Mouse (Mus musculus) CH12.LX (cell line): Measurements from ENCODE around the gene Tsen2. TPM values are rescaled to one million over a fixed set of nuclear protein-coding genes. Genes with fewer than 3 reads are reported as not detected.

Experiments used
- DNase-seq: peaks from one replicate; pipeline ENCODE4 v3.0.0-alpha.2; 2013; ENCODE audit errors: extremely low read depth
- H3K27ac ChIP-seq: 2 replicates; pipeline ENCODE4 v1.5.1; 2012; ENCODE audit warnings: low read depth, mild to moderate bottlenecking, control low read depth, moderate library complexity; ENCODE audit not compliant: insufficient read depth
- H3K27me3 ChIP-seq: replicated peaks from 2 replicates; pipeline ENCODE3; 2012; ENCODE audit warnings: inconsistent platforms
- H3K36me3 ChIP-seq, 2 experiments: replicated peaks in 1 of 2; 2 replicates each; pipeline versions ENCODE3 to v1.6.1; 2012; ENCODE audit warnings: inconsistent platforms in 1 of 2, low read length in 1 of 2, mild to moderate bottlenecking in 1 of 2, mixed read lengths in 1 of 2, moderate library complexity in 1 of 2; ENCODE audit not compliant: control insufficient read depth in 1 of 2, insufficient read depth in 1 of 2
- H3K4me1 ChIP-seq, 2 experiments: 2 replicates each; pipeline ENCODE4 v1.6.1; 2012; ENCODE audit warnings: inconsistent platforms in 1 of 2, moderate library complexity in 1 of 2; ENCODE audit not compliant: insufficient read depth in 2 of 2, control insufficient read depth in 1 of 2
- H3K4me2 ChIP-seq: 2 replicates; pipeline ENCODE4 v1.6.1; 2012; ENCODE audit warnings: low read depth, mild to moderate bottlenecking, control low read depth; ENCODE audit not compliant: poor library complexity, insufficient read depth, severe bottlenecking
- H3K4me3 ChIP-seq, 3 experiments: fragments of 150-350 bp in 1 of 3; sonication (generic) in 1 of 3; replicated peaks in 1 of 3; 2 replicates each; pipeline versions ENCODE3 to v1.5.1; 2011 to 2012; ENCODE audit warnings: low read depth in 2 of 3, low read length in 2 of 3, mild to moderate bottlenecking in 2 of 3, moderate library complexity in 2 of 3, control low read depth in 1 of 3, improper control_type of control experiment in 1 of 3, inconsistent platforms in 1 of 3, mixed read lengths in 1 of 3; ENCODE audit not compliant: poor library complexity in 1 of 3
- H3K79me2 ChIP-seq: replicated peaks from 2 replicates; pipeline ENCODE4 v1.6.1; 2012; ENCODE audit warnings: mild to moderate bottlenecking, moderate library complexity; ENCODE audit not compliant: control insufficient read depth, poor library complexity, insufficient read depth, severe bottlenecking; ENCODE audit errors: extremely low read depth
- H3K9ac ChIP-seq: 2 replicates; pipeline ENCODE4 v1.6.1; 2012; ENCODE audit warnings: low read depth, mild to moderate bottlenecking, control low read depth, moderate library complexity; ENCODE audit not compliant: insufficient read depth
- H3K9me3 ChIP-seq: replicated peaks from 2 replicates; pipeline ENCODE3; 2012; ENCODE audit warnings: low read length, inconsistent platforms, mixed read lengths
- BHLHE40 ChIP-seq: IDR thresholded peaks from 2 replicates; pipeline ENCODE4 v1.6.1; 2011; ENCODE audit warnings: mild to moderate bottlenecking, low read depth, low read length, improper control_type of control experiment
- CHD2 ChIP-seq: IDR thresholded peaks from 2 replicates; pipeline ENCODE4 v1.6.1; 2011; ENCODE audit warnings: low read length, improper control_type of control experiment
- CTCF ChIP-seq, 2 experiments: IDR thresholded peaks in 1 of 2; conservative IDR thresholded peaks in 1 of 2; 2 replicates each; pipeline ENCODE4 v1.5.1; 2011 to 2012; ENCODE audit warnings: low read depth in 2 of 2, low read length in 2 of 2, improper control_type of control experiment in 1 of 2, inconsistent platforms in 1 of 2, mild to moderate bottlenecking in 1 of 2, moderate library complexity in 1 of 2
- E2F4 ChIP-seq: IDR thresholded peaks from 2 replicates; pipeline ENCODE4 v1.6.1; 2011; ENCODE audit warnings: low read depth, low read length, improper control_type of control experiment; ENCODE audit not compliant: insufficient replicate concordance
- HCFC1 ChIP-seq: IDR thresholded peaks from 2 replicates; pipeline ENCODE4 v1.6.1; 2012; ENCODE audit warnings: low read depth, mild to moderate bottlenecking, inconsistent platforms, low read length, improper control_type of control experiment
- JUND ChIP-seq: conservative IDR thresholded peaks from 2 replicates; pipeline ENCODE4 v1.6.1; 2011; ENCODE audit warnings: low read depth, low read length, improper control_type of control experiment
- KAT2A ChIP-seq: IDR thresholded peaks from 2 replicates; pipeline ENCODE4 v1.6.1; 2012; ENCODE audit warnings: low read length, improper control_type of control experiment, inconsistent platforms; ENCODE audit not compliant: insufficient replicate concordance
- MAX ChIP-seq: IDR thresholded peaks from 2 replicates; pipeline ENCODE4 v1.6.1; 2011; ENCODE audit warnings: low read length, improper control_type of control experiment
- MAZ ChIP-seq: IDR thresholded peaks from 2 replicates; pipeline ENCODE4 v1.6.1; 2012; ENCODE audit warnings: low read depth, mild to moderate bottlenecking, inconsistent platforms, low read length, improper control_type of control experiment, moderate library complexity
- NRF1 ChIP-seq: IDR thresholded peaks from 2 replicates; pipeline ENCODE4 v1.6.1; 2014; ENCODE audit warnings: low read depth, mild to moderate bottlenecking, inconsistent platforms, low read length, improper control_type of control experiment, moderate library complexity
- PAX5 ChIP-seq: IDR thresholded peaks from 2 replicates; pipeline ENCODE4 v1.6.1; 2012; ENCODE audit warnings: low read length, inconsistent platforms, mixed read lengths
- POLR2AphosphoS2 ChIP-seq: IDR thresholded peaks from 2 replicates; pipeline ENCODE4 v1.6.1; 2011; ENCODE audit warnings: low read depth, low read length, improper control_type of control experiment
- RAD21 ChIP-seq: IDR thresholded peaks from 2 replicates; pipeline ENCODE4 v1.6.1; 2011; ENCODE audit warnings: low read depth, mild to moderate bottlenecking, low read length, improper control_type of control experiment, moderate library complexity
- RCOR1 ChIP-seq: conservative IDR thresholded peaks from 2 replicates; pipeline ENCODE4 v1.6.1; 2012; ENCODE audit warnings: low read depth, mild to moderate bottlenecking, inconsistent platforms, low read length, improper control_type of control experiment
- SMC3 ChIP-seq: IDR thresholded peaks from 2 replicates; pipeline ENCODE4 v1.6.1; 2011; ENCODE audit warnings: low read depth, low read length, improper control_type of control experiment
- TCF12 ChIP-seq: IDR thresholded peaks from 2 replicates; pipeline ENCODE4 v1.6.1; 2014; ENCODE audit warnings: low read depth, mild to moderate bottlenecking, inconsistent platforms, low read length, improper control_type of control experiment
- UBTF ChIP-seq: IDR thresholded peaks from 2 replicates; pipeline ENCODE4 v1.6.1; 2012; ENCODE audit warnings: low read depth, mild to moderate bottlenecking, inconsistent platforms, low read length, improper control_type of control experiment, moderate library complexity
- USF1 ChIP-seq: IDR thresholded peaks from 2 replicates; pipeline ENCODE4 v1.6.1; 2014; ENCODE audit warnings: low read depth, mild to moderate bottlenecking, inconsistent platforms, low read length, improper control_type of control experiment
- USF2 ChIP-seq: conservative IDR thresholded peaks from 2 replicates; pipeline ENCODE4 v1.6.1; 2011; ENCODE audit warnings: low read depth, low read length, improper control_type of control experiment
- ZC3H11A ChIP-seq: IDR thresholded peaks from 2 replicates; pipeline ENCODE4 v1.6.1; 2012; ENCODE audit warnings: low read depth, mild to moderate bottlenecking, inconsistent platforms, low read length, improper control_type of control experiment
- ZKSCAN1 ChIP-seq: IDR thresholded peaks from 2 replicates; pipeline ENCODE4 v1.6.1; 2012; ENCODE audit warnings: low read depth, inconsistent platforms, low read length, improper control_type of control experiment, borderline replicate concordance
- ZMIZ1 ChIP-seq: IDR thresholded peaks from 2 replicates; pipeline ENCODE4 v1.6.1; 2012; ENCODE audit warnings: low read depth, mild to moderate bottlenecking, inconsistent platforms, low read length, improper control_type of control experiment
- dilution Hi-C: fragments of 300-500 bp; cut with MboI; formaldehyde crosslinking; loops from 2 replicates; pipeline ENCODE4 v1.14.3; 2020; ENCODE audit warnings: low sequenced_read_pairs; ENCODE audit not compliant: extremely low pct_unique_long_range_greater_than_20kb, extremely low pct_ligation_motif_present
- in situ Hi-C: fragments of 300-500 bp; cut with MboI; formaldehyde crosslinking; loops from 3 replicates; pipeline ENCODE4 v1.14.3; 2019; ENCODE audit warnings: low sequenced_read_pairs, low pct_ligation_motif_present, low pct_unique_long_range_greater_than_20kb, mixed read lengths
- polyA plus RNA-seq: library from polyadenylated mRNA; unstranded; fragments of >175 nt; gene quantifications from 2 replicates; pipeline ENCODE4 v1.2.1, GENCODE M21; 2012; ENCODE audit warnings: low read depth; ENCODE audit not compliant: insufficient read length
- total RNA-seq, 2 experiments: library from RNA; depleted of rRNA; stranded (reverse); fragments of 300-350 nt in 1 of 2; fragments of >200 nt in 1 of 2; gene quantifications; 2 replicates each; pipeline ENCODE4 v1.2.3; 2012 to 2014

Tsen2 gene
- total and polyA plus RNA-seq, 3 experiments = 17.2 to 30.1 (median 20.4) TPM

GRCm38 (mm10) chr6:115555485-115555884 is 11.0 kb downstream of the Tsen2 start:
- dilution Hi-C loops = no loop called here
- Histone ChIP-seq H3K4me1 (no peaks in the 10 kb centered on the region), H3K9ac (no peak overlapping the region), H3K79me2 (no peaks in the 10 kb centered on the region), H3K9me3 (peaks cover 3% of the 10 kb centered on the region), H3K27me3 (no peaks in the 10 kb centered on the region), H3K4me2 (no peak overlapping the region), H3K4me3 (no peak overlapping the region), H3K36me3 (peaks cover 28 to 91% of the 10 kb centered on the region in 2 experiments), H3K27ac (no peak overlapping the region)
- in situ Hi-C loops = no loop called here
- no peak for TF ChIP-seq NRF1
- TF ChIP-seq CTCF (conservative IDR thresholded peaks at IDR 0.05 in 1 of 2, IDR thresholded peaks at IDR 0.05 in 1 of 2; ENCODE audit: low read depth in 2 of 2, low read length in 2 of 2) = peak in 1 of 2 experiments; percentile 33; a peak in 2 of 4 replicates
- peak; percentile 6 for TF ChIP-seq RAD21
- peak; percentile 18; the same call in 1 of the 2 replicates for TF ChIP-seq SMC3
- DNase-seq = no peak

- Histone ChIP-seq H3K27ac (no peak overlapping the region), H3K4me1 (no peaks in the 10 kb centered on the region), H3K36me3 (peaks cover 26 to 92% of the 10 kb centered on the region in 2 experiments), H3K9ac (no peak overlapping the region), H3K4me3 (no peak overlapping the region), H3K27me3 (no peaks in the 10 kb centered on the region), H3K79me2 (no peaks in the 10 kb centered on the region), H3K9me3 (peaks cover under 1% of the 10 kb centered on the region), H3K4me2 (no peak overlapping the region)
- in situ Hi-C loops (no loop called here), dilution Hi-C loops (no loop called here)
- DNase-seq = no peak
- TF ChIP-seq PAX5 (no peak), E2F4 (no peak), JUND (no peak), MAX (no peak), RAD21 (no peak), MAZ (no peak), KAT2A (no peak)
These were observed 13.7 kb downstream of the Tsen2 start for GRCm38 (mm10) chr6:115558176-115558575.

- no peak overlapping the region for H3K4me2 ChIP-seq
- dilution Hi-C loops = no loop called here
These were observed 15.5 kb downstream of the Tsen2 start for GRCm38 (mm10) chr6:115559651-115560632.

More at GRCm38 (mm10) chr6:115559651-115560632, 15.5 kb downstream of the Tsen2 start:
- in situ Hi-C loops = no loop called here
- no peaks in the 10 kb centered on the region for H3K9me3 ChIP-seq
- no peak for DNase-seq
- no peak for TF ChIP-seq ZMIZ1
- TF ChIP-seq NRF1 = no peak
- no peak for TF ChIP-seq HCFC1
- no peak for TF ChIP-seq CTCF (conservative IDR thresholded peaks at IDR 0.05 in 1 of 2, IDR thresholded peaks at IDR 0.05 in 1 of 2; ENCODE audit: low read depth in 2 of 2, low read length in 2 of 2)
- no peak for TF ChIP-seq ZC3H11A
- no peak for TF ChIP-seq UBTF
- TF ChIP-seq E2F4 = no peak
- TF ChIP-seq POLR2AphosphoS2 = no peak
- no peak for TF ChIP-seq BHLHE40
- TF ChIP-seq USF2 = no peak
- TF ChIP-seq JUND = no peak
- TF ChIP-seq MAX = no peak
- no peak for TF ChIP-seq USF1
- no peak for TF ChIP-seq MAZ
- TF ChIP-seq RCOR1 = no peak
- TF ChIP-seq CHD2 = no peak
- TF ChIP-seq ZKSCAN1 = no peak
- no peak for TF ChIP-seq TCF12
- no peaks in the 10 kb centered on the region for H3K79me2 ChIP-seq
- no peaks in the 10 kb centered on the region for H3K27me3 ChIP-seq
- H3K9ac ChIP-seq = no peak overlapping the region
- no peak overlapping the region for H3K27ac ChIP-seq
- peaks cover 21 to 90% of the 10 kb centered on the region in 2 experiments for H3K36me3 ChIP-seq
- no peak overlapping the region for H3K4me3 ChIP-seq
- no peaks in the 10 kb centered on the region for H3K4me1 ChIP-seq
